Mouse (Mus musculus) MEL (cell line): ENCODE measurements around the gene Atf7ip. TPM values are rescaled to one million over a fixed set of nuclear protein-coding genes. Genes with fewer than 3 reads are reported as not detected.

ENCODE experiments used
- DNase-seq: peaks from one replicate; pipeline ENCODE4 v3.0.0; 2011; ENCODE audit warnings: low read depth, low spot score
- H3K27ac ChIP-seq: 2 replicates; pipeline ENCODE4 v1.5.1; 2012; ENCODE audit warnings: low read depth, mild to moderate bottlenecking, control low read depth, low read length, moderate library complexity; ENCODE audit not compliant: control insufficient read depth
- H3K27me3 ChIP-seq, 2 experiments: fragments of 150-350 bp in 1 of 2; sonication (generic) in 1 of 2; 2 replicates each; pipeline ENCODE4 v1.6.1; 2012; ENCODE audit warnings: low read length in 2 of 2, mild to moderate bottlenecking in 2 of 2, improper control_type of control experiment in 1 of 2, moderate library complexity in 1 of 2; ENCODE audit not compliant: insufficient read depth in 2 of 2, control insufficient read depth in 1 of 2
- H3K36me3 ChIP-seq, 2 experiments: 2 replicates each; pipeline ENCODE4 v1.6.1; 2012 to 2014; ENCODE audit warnings: low read length in 2 of 2, improper control_type of control experiment in 1 of 2, inconsistent platforms in 1 of 2, mild to moderate bottlenecking in 1 of 2; ENCODE audit not compliant: insufficient read depth in 2 of 2, control insufficient read depth in 1 of 2
- H3K4me1 ChIP-seq, 2 experiments: fragments of 150-350 bp in 1 of 2; sonication (generic) in 1 of 2; 2 replicates each; pipeline ENCODE4 v1.6.1; 2012; ENCODE audit warnings: low read length in 2 of 2, improper control_type of control experiment in 1 of 2, mild to moderate bottlenecking in 1 of 2; ENCODE audit not compliant: insufficient read depth in 2 of 2, control insufficient read depth in 1 of 2
- H3K4me3 ChIP-seq, 2 experiments: fragments of 150-350 bp in 1 of 2; sonication (generic) in 1 of 2; 2 replicates each; pipeline ENCODE4 v1.5.1; 2012; ENCODE audit warnings: low read depth in 2 of 2, low read length in 2 of 2, mild to moderate bottlenecking in 2 of 2, moderate library complexity in 2 of 2, control low read depth in 1 of 2, improper control_type of control experiment in 1 of 2; ENCODE audit not compliant: control insufficient read depth in 1 of 2, insufficient read depth in 1 of 2
- H3K79me2 ChIP-seq: 2 replicates; pipeline ENCODE4 v1.6.1; 2012; ENCODE audit warnings: mild to moderate bottlenecking, low read length, moderate library complexity; ENCODE audit not compliant: control insufficient read depth, poor library complexity, insufficient read depth
- H3K9ac ChIP-seq: 2 replicates; pipeline ENCODE4 v1.6.1; 2012; ENCODE audit warnings: low read depth, mild to moderate bottlenecking, control low read depth, low read length, moderate library complexity; ENCODE audit not compliant: control insufficient read depth, poor library complexity, severe bottlenecking
- H3K9me3 ChIP-seq: fragments of 150-350 bp; sonication (generic); replicated peaks from 2 replicates; pipeline ENCODE4 v1.6.1; 2012; ENCODE audit warnings: mild to moderate bottlenecking, low read length, improper control_type of control experiment, moderate library complexity; ENCODE audit not compliant: insufficient read depth
- CHD1 ChIP-seq: IDR thresholded peaks from 2 replicates; pipeline ENCODE4 v1.6.1; 2012; ENCODE audit warnings: low read depth, mild to moderate bottlenecking, inconsistent platforms, low read length, improper control_type of control experiment
- CHD2 ChIP-seq: IDR thresholded peaks from 2 replicates; pipeline ENCODE4 v1.6.1; 2011; ENCODE audit warnings: low read length, improper control_type of control experiment
- CTCF ChIP-seq, 3 experiments: IDR thresholded peaks in 2 of 3; conservative IDR thresholded peaks in 1 of 3; 2 replicates each; pipeline ENCODE4 v1.5.1; 2011 to 2012; ENCODE audit warnings: low read length in 3 of 3, low read depth in 2 of 3, mild to moderate bottlenecking in 2 of 3, improper control_type of control experiment in 1 of 3, inconsistent platforms in 1 of 3, mixed read lengths in 1 of 3, moderate library complexity in 1 of 3; ENCODE audit not compliant: control insufficient read depth in 1 of 3, insufficient read depth in 1 of 3, poor library complexity in 1 of 3, severe bottlenecking in 1 of 3
- E2F4 ChIP-seq: IDR thresholded peaks from 2 replicates; pipeline ENCODE4 v1.6.1; 2011; ENCODE audit warnings: low read depth, low read length, improper control_type of control experiment, borderline replicate concordance
- ELF1 ChIP-seq: IDR thresholded peaks from 2 replicates; pipeline ENCODE4 v1.6.1; 2014; ENCODE audit warnings: low read depth, mild to moderate bottlenecking, inconsistent platforms, low read length, improper control_type of control experiment, moderate library complexity
- EP300 ChIP-seq, 2 experiments: IDR thresholded peaks; 2 replicates each; pipeline ENCODE4 v1.6.1; 2011; ENCODE audit warnings: improper control_type of control experiment in 2 of 2, low read length in 2 of 2, low read depth in 1 of 2, mild to moderate bottlenecking in 1 of 2
- ETS1 ChIP-seq: IDR thresholded peaks from 2 replicates; pipeline ENCODE4 v1.6.1; 2012; ENCODE audit warnings: low read depth, mild to moderate bottlenecking, inconsistent platforms, low read length, improper control_type of control experiment, moderate library complexity
- HCFC1 ChIP-seq: IDR thresholded peaks from 2 replicates; pipeline ENCODE4 v1.6.1; 2012; ENCODE audit warnings: low read depth, mild to moderate bottlenecking, inconsistent platforms, low read length, improper control_type of control experiment, moderate library complexity
- KAT2A ChIP-seq: conservative IDR thresholded peaks from 2 replicates; pipeline ENCODE4 v1.6.1; 2012; ENCODE audit warnings: low read depth, low read length, improper control_type of control experiment, inconsistent platforms
- MAX ChIP-seq: IDR thresholded peaks from 2 replicates; pipeline ENCODE4 v1.6.1; 2011; ENCODE audit warnings: low read length, improper control_type of control experiment
- MEF2A ChIP-seq: IDR thresholded peaks from 2 replicates; pipeline ENCODE4 v1.6.1; 2014; ENCODE audit warnings: low read depth, mild to moderate bottlenecking, inconsistent platforms, low read length, improper control_type of control experiment; ENCODE audit not compliant: poor library complexity, insufficient replicate concordance, severe bottlenecking; ENCODE audit errors: extremely low read depth
- MXI1 ChIP-seq: IDR thresholded peaks from 2 replicates; pipeline ENCODE4 v1.6.1; 2011; ENCODE audit warnings: mild to moderate bottlenecking, low read depth, low read length, improper control_type of control experiment
- MYB ChIP-seq: IDR thresholded peaks from 2 replicates; pipeline ENCODE4 v1.6.1; 2011; ENCODE audit warnings: mild to moderate bottlenecking, low read depth, low read length, improper control_type of control experiment
- NELFE ChIP-seq: IDR thresholded peaks from 2 replicates; pipeline ENCODE4 v1.6.1; 2011; ENCODE audit warnings: low read depth, low read length, improper control_type of control experiment
- NRF1 ChIP-seq: IDR thresholded peaks from 2 replicates; pipeline ENCODE4 v1.6.1; 2014; ENCODE audit warnings: low read depth, mild to moderate bottlenecking, inconsistent platforms, low read length, improper control_type of control experiment, moderate library complexity; ENCODE audit not compliant: poor library complexity, insufficient read depth, severe bottlenecking
- POLR2A ChIP-seq, 2 experiments: IDR thresholded peaks; 2 replicates each; pipeline ENCODE4 v1.6.1; 2011 to 2012; ENCODE audit warnings: low read length in 2 of 2, mild to moderate bottlenecking in 2 of 2, control low read depth in 1 of 2, improper control_type of control experiment in 1 of 2, low read depth in 1 of 2, moderate library complexity in 1 of 2; ENCODE audit not compliant: control insufficient read depth in 1 of 2, insufficient read depth in 1 of 2, poor library complexity in 1 of 2
- POLR2AphosphoS2 ChIP-seq: IDR thresholded peaks from 2 replicates; pipeline ENCODE4 v1.6.1; 2011; ENCODE audit warnings: low read length, improper control_type of control experiment
- SIN3A ChIP-seq: IDR thresholded peaks from 2 replicates; pipeline ENCODE4 v1.6.1; 2012; ENCODE audit warnings: low read length, improper control_type of control experiment, inconsistent platforms
- SMC3 ChIP-seq: IDR thresholded peaks from 2 replicates; pipeline ENCODE4 v1.6.1; 2011; ENCODE audit warnings: low read depth, low read length, improper control_type of control experiment
- TAL1 ChIP-seq: IDR thresholded peaks from 2 replicates; pipeline ENCODE4 v1.6.1; 2012; ENCODE audit warnings: mild to moderate bottlenecking, inconsistent platforms, low read length, moderate library complexity, mixed read lengths
- TCF12 ChIP-seq: IDR thresholded peaks from 2 replicates; pipeline ENCODE4 v1.6.1; 2014; ENCODE audit warnings: low read depth, mild to moderate bottlenecking, inconsistent platforms, low read length, improper control_type of control experiment, moderate library complexity
- UBTF ChIP-seq: IDR thresholded peaks from 2 replicates; pipeline ENCODE4 v1.6.1; 2012; ENCODE audit warnings: low read depth, mild to moderate bottlenecking, inconsistent platforms, low read length, improper control_type of control experiment, moderate library complexity, borderline replicate concordance; ENCODE audit not compliant: insufficient read depth
- USF1 ChIP-seq: IDR thresholded peaks from 2 replicates; pipeline ENCODE4 v1.6.1; 2014; ENCODE audit warnings: low read depth, mild to moderate bottlenecking, inconsistent platforms, low read length, improper control_type of control experiment, moderate library complexity
- USF2 ChIP-seq, 2 experiments: IDR thresholded peaks; 2 replicates each; pipeline ENCODE4 v1.6.1; 2011 to 2012; ENCODE audit warnings: improper control_type of control experiment in 2 of 2, low read length in 2 of 2, borderline replicate concordance in 1 of 2, inconsistent platforms in 1 of 2, low read depth in 1 of 2, mild to moderate bottlenecking in 1 of 2; ENCODE audit not compliant: insufficient read depth in 1 of 2
- ZC3H11A ChIP-seq: IDR thresholded peaks from 2 replicates; pipeline ENCODE4 v1.6.1; 2012; ENCODE audit warnings: low read depth, mild to moderate bottlenecking, inconsistent platforms, low read length, improper control_type of control experiment
- ZKSCAN1 ChIP-seq: IDR thresholded peaks from 2 replicates; pipeline ENCODE4 v1.6.1; 2012; ENCODE audit warnings: low read depth, mild to moderate bottlenecking, inconsistent platforms, low read length, improper control_type of control experiment, moderate library complexity
- ZNF384 ChIP-seq: IDR thresholded peaks from 2 replicates; pipeline ENCODE4 v1.6.1; 2012; ENCODE audit warnings: low read depth, mild to moderate bottlenecking, inconsistent platforms, low read length, improper control_type of control experiment
- polyA plus RNA-seq, 2 experiments: library from polyadenylated mRNA; stranded (reverse) in 1 of 2; unstranded in 1 of 2; fragments of >175 nt in 1 of 2; fragments of >200 nt in 1 of 2; gene quantifications; 2 replicates each; pipeline versions ENCODE4 v1.2.1 to v1.2.4; 2012; ENCODE audit warnings: low replicate concordance in 2 of 2, low read depth in 1 of 2; ENCODE audit not compliant: insufficient read length in 2 of 2, insufficient read depth in 1 of 2, missing spikeins in 1 of 2
- total RNA-seq: library from RNA; depleted of rRNA; stranded (reverse); fragments of 300-350 nt; gene quantifications from 2 replicates; pipeline ENCODE4 v1.2.3, GENCODE M21; 2012

Gene Atf7ip
- total and polyA plus RNA-seq, 3 experiments = 7.3 to 56.1 (median 24.6) TPM

GRCm38 (mm10) chr6:136520361-136520760, 14.4 kb downstream of the Atf7ip start:
- Histone ChIP-seq H3K27me3 (no peaks in the 10 kb centered on the region), H3K27ac (no peak overlapping the region), H3K4me1 (peaks cover 17% of the 10 kb centered on the region in 2 experiments), H3K36me3 (peaks cover 3 to 22% of the 10 kb centered on the region in 2 experiments), H3K4me3 (peak overlapping the region; percentile 22 to 66; a peak in 3 of 4 replicates), H3K79me2 (peaks cover 39% of the 10 kb centered on the region), H3K9ac (peak overlapping the region; percentile 39), H3K9me3 (no peaks in the 10 kb centered on the region)
- TF ChIP-seq NELFE (no peak), USF2 (IDR thresholded peaks at IDR 0.05; ENCODE audit: borderline replicate concordance in 1 of 2, insufficient read depth in 1 of 2, low read depth in 1 of 2, low read length in 2 of 2) (no peak), HCFC1 (no peak), MEF2A (no peak), E2F4 (no peak), MXI1 (no peak), EP300 (IDR thresholded peaks at IDR 0.05; ENCODE audit: low read depth in 1 of 2, low read length in 2 of 2) (no peak), POLR2AphosphoS2 (no peak), SIN3A (no peak), MYB (no peak), USF1 (no peak), UBTF (no peak), ZKSCAN1 (no peak), ZNF384 (no peak), POLR2A (IDR thresholded peaks at IDR 0.05; ENCODE audit: control insufficient read depth in 1 of 2, insufficient read depth in 1 of 2, low read depth in 1 of 2, low read length in 2 of 2, poor library complexity in 1 of 2) (no peak), TCF12 (no peak), MAX (no peak), CHD1 (no peak)
- no peak for DNase-seq

GRCm38 (mm10) chr6:136521681-136522080, 15.7 kb downstream of the Atf7ip start:
- Histone ChIP-seq H3K4me1 (peaks cover 12 to 17% of the 10 kb centered on the region in 2 experiments), H3K27ac (no peak overlapping the region), H3K4me3 (no peak overlapping the region), H3K9me3 (0 out of 2 replicates have a peak, but pooled peaks cover 2% of the 10 kb centered on the region), H3K36me3 (peaks cover 6 to 19% of the 10 kb centered on the region in 2 experiments), H3K27me3 (no peaks in the 10 kb centered on the region), H3K79me2 (peaks cover 45% of the 10 kb centered on the region), H3K9ac (no peak overlapping the region)
- no peak for DNase-seq
- TF ChIP-seq POLR2AphosphoS2 (no peak), CHD1 (no peak), ELF1 (no peak), MEF2A (no peak), HCFC1 (no peak), CHD2 (no peak), KAT2A (no peak), E2F4 (no peak), UBTF (no peak), ETS1 (no peak), POLR2A (IDR thresholded peaks at IDR 0.05; ENCODE audit: control insufficient read depth in 1 of 2, insufficient read depth in 1 of 2, low read depth in 1 of 2, low read length in 2 of 2, poor library complexity in 1 of 2) (no peak), CTCF (IDR thresholded peaks at IDR 0.05 in 2 of 3, conservative IDR thresholded peaks at IDR 0.05 in 1 of 3; ENCODE audit: control insufficient read depth in 1 of 3, insufficient read depth in 1 of 3, low read depth in 2 of 3, low read length in 3 of 3, poor library complexity in 1 of 3, severe bottlenecking in 1 of 3) (no peak), ZC3H11A (no peak), SMC3 (no peak), TAL1 (no peak), NELFE (no peak), NRF1 (no peak), MAX (no peak), USF1 (no peak)
